Mouse (Mus musculus): Measurements from ENCODE around the gene 4930524B15Rik. TPM values are rescaled to one million over a fixed set of nuclear protein-coding genes. Genes with fewer than 3 reads are reported as not detected.
"Not testable (repeated sequence)": the region's sequence is repeated elsewhere in the genome, so short reads cannot be mapped to it uniquely, and the experiment has no call there.

The 4930524B15Rik gene
- total RNA-seq, 2 experiments from 2014 or later: not detected

DNA sequence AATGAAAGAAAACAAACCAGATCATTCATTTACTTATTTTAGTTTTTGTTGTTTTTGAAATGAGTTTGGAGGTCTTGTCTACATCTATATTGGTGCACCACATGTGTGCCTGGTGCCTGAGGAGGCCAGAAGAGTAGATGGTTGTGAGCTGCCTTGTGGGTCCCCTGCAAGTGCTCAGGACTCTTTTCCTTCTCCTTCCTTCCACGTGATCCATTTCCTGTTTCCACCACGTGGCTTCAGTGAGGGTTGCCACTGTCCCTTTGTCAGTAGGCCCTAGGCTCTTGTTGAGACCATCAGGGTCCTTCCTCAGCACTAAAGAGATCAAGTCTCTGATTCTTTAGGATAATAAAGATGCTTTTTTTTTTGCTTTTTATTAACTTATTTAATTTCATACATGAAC is 19.4 kb downstream of the 4930524B15Rik start:
- DNase-seq: no peak

DNA sequence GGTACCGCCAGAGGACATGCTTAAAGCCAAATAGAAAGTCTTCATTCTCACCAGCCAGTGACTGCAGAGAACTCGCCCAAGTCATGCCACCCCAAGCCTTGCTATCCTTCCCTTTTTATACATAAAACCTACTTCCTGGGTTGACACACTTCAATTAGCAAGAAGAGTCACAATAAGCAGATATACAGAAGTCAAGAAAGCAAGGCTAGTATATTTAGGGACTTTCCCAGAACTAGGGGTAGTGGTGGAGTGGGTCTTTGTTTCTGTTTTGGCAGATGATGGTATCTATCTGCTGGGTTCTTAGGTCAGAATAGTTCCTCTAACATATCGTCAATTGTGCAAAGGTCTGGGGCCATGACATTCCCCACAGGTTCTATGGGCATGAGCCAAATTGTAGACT is 27.1 kb downstream of the 4930524B15Rik start:
- DNase-seq: no peak

DNA sequence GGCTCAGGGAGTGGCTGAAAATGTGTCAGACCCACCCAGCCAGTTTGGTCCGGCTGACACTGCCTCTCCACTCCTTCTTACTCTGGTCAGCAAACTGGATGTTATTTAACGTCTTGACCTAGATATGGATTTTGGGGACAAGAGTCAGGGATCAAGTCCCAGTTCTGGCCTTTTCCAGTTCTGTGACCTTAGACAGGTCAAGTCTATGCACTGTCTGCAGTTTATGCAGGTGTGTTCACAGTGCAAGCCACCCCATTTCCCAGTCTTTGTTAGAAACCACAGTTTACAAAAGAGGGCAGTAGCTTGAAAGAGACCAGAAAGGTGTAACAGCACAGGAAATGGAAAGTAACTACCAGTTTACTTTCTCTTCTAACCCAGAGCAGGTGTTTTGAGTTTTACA is 34.3 kb downstream of the 4930524B15Rik start:
- no peak for DNase-seq

DNA sequence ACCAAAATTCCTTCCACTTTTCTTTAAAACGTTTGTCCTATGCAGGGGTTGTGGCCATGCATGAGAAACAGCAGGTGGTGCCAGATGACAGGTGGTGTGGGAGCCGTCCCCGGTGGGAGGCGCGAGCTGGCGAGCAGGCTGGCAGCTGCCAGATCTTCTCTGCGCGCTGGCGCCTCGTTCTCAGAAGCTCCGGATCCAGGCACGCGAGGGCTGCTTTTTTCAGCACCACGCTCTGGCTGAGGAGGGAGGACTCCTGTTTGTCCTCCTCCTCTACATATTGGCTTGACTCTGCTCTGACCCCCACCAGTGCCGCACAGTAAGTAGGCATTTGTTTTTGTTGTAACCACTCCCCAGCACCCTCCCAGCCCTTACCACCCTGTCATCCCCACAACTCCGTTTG is 34.9 kb downstream of the 4930524B15Rik start, which contains the start of gene Nsg2:
Gene Nsg2, plus strand, starts transcription at position 183 of the 400 bp plus-strand sequence.
- DNase-seq: peak; percentile 82

DNA sequence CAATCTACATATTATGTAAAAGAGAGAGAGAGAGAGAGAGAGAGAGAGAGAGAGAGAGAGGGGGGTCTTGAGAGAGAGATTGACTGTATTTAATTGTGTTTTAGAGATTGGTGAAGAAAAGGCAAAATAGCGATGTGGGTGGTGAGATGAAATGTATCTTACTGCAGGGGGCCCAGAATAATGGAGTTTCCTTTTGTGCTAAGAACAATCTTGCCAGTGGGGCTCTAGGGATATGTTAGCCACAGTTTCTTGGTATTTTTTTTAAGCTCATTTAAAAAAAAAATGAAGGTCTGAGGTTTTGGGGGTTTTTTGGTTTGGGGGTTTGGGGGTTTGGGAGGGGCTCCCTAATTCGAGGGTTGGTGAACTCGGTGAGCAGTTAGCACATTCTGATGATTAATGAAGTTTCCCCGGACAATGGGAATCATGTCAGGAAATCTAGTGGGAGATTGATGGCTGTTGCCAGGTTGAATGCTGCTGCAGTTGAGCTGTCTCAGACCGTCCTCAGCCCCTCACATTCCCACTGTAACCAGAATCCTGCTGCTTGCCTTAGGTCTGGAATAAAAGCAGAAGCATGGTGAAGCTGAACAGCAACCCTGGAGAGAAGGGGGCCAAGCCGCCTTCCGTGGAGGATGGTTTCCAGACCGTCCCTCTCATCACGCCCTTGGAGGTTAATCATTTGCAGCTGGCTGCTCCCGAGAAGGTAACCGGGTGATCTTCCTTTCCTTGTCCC is 36.0 kb downstream of the 4930524B15Rik start:
- no peak for DNase-seq

DNA sequence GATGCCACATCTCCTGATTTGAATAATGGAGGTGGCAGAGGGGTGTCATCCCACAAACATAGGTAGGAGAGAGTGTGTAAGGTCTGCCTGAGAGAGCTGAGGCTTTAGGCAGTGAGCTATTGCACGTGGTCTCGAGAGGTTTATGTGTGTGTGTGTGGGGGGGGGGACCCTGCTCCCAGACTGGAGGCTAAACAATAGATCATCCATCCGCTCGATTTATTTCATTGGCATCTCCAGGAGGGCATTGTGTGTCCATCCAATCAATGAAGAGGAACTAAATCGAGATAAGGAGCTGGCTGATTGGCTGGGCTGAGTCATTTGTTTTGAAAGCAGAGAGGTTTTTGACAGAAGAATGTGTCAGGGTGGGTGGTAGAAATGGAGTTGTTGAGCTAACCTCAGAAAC is 37.3 kb downstream of the 4930524B15Rik start:
- DNase-seq: no peak

DNA sequence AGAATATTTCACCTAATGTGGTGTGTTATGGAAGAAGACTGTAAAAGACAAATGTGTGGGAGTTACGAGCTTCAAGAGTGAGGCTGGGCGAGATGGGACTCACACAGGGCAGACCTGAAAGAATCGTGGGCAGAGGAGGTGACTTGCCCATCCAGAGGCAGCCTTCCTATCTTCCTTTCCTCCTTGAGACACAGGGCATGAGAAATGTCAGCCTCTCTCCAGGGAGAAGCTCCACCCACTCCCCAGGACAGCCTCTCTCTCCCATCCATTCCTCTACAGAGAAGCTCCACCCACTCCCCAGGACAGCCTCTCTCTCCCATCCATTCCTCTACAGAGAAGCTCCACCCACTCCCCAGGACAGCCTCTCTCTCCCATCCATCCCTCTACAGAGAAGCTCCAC is 42.7 kb downstream of the 4930524B15Rik start:
- not testable (repeated sequence) for DNase-seq

DNA sequence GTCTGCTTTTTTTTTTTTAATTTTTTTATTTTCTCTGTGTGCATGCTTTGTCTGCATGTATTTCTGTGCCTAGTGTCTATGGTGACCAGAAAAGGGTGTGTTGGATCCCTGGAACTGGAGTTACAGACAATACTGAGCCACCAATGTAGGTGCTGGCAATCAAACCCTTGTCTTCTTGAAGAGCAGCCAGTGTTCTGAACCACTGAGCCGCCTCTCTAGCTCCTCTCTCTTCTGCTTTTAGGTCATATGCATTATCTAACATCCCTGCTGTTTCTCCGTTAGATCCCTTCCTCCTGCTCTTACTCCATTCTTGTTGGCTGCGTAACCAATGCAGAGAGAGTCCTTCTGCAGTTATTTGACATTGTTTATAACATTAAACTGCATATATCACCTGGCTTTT is 43.5 kb downstream of the 4930524B15Rik start:
- no peak for DNase-seq

DNA sequence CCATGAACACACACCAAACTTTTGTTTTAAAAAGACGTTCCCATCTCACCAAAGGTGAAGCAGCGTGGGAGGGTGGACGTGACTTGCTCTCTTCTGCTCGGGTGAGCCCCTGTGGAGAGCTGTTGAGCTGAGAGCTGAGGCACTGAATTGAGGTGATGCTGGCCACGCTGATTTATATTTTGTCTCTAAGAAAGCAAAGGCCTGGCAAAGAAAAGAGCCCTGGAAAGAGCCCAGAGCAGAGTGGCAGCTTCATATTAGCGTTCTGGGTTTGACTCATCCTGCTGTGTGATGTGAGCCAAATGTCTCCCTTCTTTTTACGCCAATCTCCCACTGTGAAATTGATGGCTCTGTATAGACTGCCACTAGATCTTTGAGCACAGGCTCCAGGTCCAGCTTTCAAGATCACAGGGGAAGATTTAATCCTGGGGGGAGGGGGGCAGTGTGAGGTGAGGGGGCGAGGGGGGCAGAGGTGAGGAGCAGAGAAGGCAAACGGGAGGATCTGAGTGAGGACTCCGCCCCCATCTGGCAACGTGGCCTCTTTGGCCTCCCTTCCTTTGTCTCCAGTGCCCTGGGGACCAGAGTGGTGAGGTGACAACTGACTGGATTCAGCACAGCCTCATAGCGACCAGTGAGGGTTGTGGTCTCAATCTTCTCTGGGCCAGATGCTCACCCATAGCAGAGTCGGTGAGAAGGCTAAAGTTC is 44.7 kb downstream of the 4930524B15Rik start:
- DNase-seq: peak; percentile 11

DNA sequence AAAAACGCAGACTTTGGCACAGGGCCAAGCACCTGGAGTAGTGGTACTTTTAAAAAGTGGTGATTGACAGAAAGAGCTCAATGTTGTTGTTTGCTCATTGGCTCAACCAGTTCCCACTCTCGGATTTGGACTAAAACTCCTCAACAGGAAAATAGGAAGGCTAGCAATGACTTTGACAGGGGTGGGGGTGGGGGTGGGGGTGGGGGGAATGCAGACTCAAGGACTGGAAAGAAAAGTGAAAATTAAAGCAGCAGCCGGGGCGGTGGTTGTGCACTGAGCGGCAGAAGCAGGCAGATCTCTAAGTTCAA is 45.2 kb downstream of the 4930524B15Rik start:
- no peak for DNase-seq

DNA sequence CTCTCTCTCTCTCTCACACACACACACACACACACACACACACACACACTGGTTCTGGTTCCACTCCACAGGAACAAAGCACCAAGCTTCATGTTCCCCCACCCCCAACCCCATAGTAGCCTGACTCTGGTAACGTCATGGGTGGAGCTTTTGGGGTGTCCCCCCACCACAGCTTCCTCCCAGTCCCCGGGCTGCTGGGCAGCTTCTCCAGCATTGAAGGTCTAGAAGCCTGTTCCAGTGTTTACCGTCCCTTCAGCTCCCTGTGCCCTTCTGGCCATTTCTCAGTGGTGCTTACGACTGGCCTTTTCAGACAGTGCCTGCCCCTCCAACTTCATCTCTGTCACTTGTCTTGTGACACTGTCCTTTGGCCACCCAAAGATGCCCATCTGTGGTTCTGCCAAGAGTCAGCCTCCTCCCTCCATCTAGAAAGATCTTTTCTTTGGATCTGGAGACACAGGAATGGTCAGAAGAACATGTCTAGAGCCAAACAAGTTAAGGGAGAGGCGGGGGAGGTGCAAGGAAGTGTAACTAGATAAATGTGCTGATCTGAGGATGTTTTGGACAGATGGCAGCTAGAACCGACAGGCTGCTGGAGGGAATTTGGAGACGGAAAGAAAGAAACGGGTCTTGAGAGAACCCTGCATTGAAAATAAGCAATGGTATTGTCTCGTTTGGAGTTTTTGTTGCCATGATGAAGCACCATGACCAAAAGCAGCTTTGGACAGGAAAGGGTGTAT is 46.6 kb downstream of the 4930524B15Rik start:
- DNase-seq: no peak

DNA sequence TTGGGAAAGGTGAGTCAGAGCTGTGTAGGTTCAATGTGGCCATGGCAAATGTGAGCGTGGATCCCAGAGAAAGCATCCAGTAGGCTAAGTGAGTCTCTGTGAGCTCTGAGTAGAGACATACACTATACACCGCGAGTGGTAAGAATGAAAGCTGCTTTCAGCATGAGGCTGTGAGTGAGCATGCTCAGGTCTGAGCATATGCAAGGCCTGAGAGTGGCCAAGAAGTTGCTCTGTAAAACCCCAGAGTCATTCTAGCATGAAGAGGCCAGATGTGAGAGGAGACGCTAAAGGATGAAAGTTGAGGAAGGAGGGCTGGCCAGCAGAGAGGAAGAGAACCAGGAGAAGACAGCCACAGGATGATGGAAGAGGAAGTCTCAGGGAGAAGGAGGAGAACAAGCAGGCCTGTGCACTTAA is 47.6 kb downstream of the 4930524B15Rik start:
- no peak for DNase-seq

DNA sequence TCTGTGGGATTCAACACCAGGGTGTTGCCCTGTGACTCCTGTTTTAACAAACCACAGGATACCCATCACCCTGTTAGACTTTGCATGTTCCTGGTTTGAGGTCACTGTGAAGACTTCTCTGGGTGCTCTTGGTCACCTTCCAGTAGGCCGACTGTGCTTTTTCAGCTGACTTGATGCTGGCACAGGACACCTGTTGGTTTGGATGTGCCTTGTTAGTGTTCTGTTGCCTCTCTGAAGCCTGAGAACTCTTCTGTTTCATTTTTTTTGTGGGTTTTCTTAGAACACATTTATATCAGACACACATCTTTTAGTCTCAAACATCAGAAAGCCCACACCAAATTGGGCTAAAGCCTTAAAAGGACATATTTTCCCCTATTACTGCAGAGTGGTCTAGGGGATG is 48.2 kb downstream of the 4930524B15Rik start:
- no peak for DNase-seq

DNA sequence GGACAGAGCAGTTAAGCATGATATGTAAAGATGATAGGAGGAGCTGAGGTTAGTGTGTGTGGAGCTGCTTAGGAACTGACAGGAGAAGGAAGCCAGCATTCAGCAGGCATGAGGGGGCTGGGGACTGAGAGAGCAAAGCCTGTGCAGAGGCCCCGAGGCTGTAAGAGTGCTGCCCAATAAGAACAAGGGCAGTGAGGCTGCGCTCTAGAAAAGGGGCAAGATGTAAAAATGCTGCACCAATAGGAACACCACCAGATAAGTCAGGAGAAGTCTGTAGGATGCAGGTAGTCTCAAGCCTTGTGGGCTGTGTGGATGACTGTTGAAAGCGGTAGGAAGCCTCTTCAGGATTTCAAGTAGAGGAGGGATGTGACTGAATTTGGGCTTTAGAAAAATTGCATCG is 52.8 kb downstream of the 4930524B15Rik start:
- DNase-seq: no peak

DNA sequence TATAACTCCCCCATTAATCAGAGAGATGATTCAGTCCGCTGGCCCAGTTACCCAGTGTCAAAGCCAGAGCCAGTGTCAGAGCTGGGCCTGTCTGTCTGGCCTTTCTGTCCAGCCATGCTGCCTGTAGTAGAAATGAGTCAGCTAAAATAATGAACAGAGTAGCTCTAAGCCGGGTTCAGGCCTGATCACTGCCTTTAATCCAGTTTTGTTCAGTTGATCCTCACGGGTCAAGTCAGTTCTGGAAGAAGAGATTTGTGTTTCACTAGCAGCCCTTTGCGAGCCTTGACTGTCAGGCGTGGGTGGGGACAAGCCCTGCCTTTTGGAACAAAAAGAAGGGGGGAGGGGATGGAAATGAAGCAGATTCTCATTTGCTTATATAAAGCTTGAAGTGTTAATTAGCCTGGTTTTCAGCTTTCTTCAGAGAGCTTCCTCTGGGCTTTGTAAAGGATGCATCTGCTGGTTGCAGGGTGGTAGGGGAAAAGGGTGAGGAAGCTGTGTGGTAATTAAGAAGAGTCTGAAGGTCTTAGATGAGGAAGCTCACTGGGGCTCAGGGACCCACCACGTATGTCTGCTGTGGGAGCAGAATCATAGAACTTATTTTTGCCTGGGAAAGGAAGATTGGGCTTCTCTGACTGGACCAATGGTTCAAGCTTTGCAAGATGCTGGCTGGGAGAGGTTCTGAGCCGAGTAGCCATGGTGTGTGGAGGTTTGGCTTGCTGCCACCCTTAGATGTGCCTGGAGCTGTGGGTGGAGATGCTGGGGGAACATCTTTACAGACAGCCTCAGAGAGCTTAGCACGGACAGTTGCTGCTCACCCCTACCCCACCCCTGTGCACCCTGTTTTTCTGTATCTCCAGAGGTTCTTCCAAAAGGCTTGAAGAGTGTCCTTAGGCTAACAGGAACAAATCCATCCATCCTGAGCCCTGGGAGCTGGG is 54.9 kb downstream of the 4930524B15Rik start:
- DNase-seq: no peak

DNA sequence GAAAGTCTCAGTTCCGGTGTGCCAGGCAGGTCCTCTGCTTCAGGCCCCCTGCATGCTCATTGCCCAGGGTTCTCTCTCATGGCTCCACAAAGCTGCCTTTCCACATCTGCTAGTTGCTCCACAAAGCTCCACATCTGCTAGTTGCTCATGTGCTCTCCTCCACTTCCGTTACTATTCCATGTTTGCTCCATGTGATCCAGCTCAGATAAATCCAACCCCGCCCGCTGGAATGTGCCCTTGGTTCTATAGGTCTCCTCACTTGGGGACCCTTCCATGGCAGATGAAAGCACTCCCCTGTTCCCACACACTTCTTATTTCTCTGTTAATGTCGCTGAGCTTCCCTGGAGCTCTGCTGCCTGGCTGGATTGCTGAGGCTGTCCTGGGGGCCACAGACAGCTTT is 61.2 kb downstream of the 4930524B15Rik start:
- DNase-seq: no peak

DNA sequence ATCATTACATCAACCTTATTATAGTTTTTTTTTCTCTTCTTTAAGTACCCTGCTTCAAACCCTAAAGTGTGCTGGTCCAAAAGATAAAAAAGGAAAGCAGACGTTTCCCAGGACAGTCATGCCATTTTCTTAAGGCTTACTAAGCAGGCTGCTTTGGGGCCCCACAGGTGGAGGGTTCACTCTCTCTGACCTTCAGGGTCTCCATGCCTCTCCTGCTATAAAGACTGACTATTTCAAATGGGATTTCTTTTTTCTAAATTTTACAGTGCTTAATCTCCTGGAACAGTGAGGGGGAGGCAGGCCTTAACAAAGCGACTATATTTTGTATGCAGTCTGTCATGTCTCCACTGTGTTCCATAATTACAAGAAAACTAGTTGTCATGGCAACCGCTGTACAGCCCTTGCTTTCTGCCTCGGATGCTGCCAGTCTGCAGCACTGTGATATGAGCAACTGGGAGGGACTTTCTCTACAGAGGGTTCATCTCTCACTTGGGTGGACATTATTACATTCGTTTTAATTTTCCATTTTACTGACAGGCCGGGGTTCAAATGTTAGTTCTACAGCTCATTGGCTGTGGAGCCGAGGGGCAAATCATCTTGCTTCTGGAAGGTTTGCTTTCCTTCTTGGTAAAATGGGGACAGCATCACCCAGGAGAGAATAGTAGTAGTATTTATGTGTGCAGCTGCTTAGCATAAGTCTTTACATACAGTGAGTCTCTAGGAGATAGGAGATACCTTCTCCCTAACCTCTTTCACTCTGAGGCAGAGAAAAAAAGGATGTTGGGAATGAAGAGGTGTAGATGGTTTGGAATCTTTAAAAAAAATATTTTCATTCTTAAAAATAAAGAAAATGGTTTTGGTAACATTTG is 62.3 kb downstream of the 4930524B15Rik start:
- no peak for DNase-seq

DNA sequence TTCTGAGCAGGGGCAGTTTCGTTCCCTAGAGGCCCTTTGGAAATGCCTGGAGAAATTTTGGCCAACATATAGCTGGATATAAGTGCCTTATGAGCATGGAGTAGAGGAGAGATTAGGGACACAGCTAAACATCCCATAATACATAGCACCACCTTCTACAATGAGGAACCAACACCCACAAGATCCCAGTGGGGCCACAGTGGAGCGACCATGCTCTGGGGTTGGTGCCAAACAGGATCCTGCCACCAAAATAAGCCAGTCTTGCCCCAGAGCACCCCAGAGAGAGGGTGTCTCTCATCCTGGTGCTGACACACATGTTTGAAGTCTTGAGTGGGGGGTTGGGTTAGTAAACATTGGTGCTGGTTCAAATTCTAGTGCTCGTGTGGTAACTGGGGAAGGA is 63.2 kb downstream of the 4930524B15Rik start:
- DNase-seq: no peak
